Mouse (Mus musculus) small intestine, adult 10 weeks (tissue): Measurements from ENCODE around the gene Cmtm8. TPM values are rescaled to one million over a fixed set of nuclear protein-coding genes. Genes with fewer than 3 reads are reported as not detected.

Experiments used
- polyA plus RNA-seq: library from polyadenylated mRNA; stranded (reverse); fragments of 350-450 nt; fragmentation: Illumina TruSeq; extraction: RNeasy Lipid Tissue Mini Kit (QIAGEN cat#74804); gene quantifications from one replicate; pipeline ENCODE4 v1.2.3, GENCODE M21; 2014; ENCODE audit warnings: low replicate concordance

Cmtm8 gene
- polyA plus RNA-seq: 5.2 TPM

GRCm38 (mm10) chr9:114844017-114844662 is at the start of gene Cmtm8:
Gene Cmtm8 (minus strand): TSS chr9:114844156.

GRCm38 (mm10) chr9:114781526-114782212 is 62.3 kb downstream of the Cmtm8 start, which contains the start of gene Cmtm7:
Gene Cmtm7 (minus strand): TSS chr9:114781856.

Other genes with a start within 250 kb of the Cmtm8 start
- 26.2 TPM for gene Cnot10, start 204.0 kb downstream of the Cmtm8 start, polyA plus RNA-seq
- gene Dync1li1, start 155.4 kb downstream of the Cmtm8 start, polyA plus RNA-seq: 54.3 TPM
- 155 TPM for gene Cmtm6, start 113.0 kb downstream of the Cmtm8 start, polyA plus RNA-seq
- gene Cmtm7, start 62.3 kb downstream of the Cmtm8 start, polyA plus RNA-seq: 0.71 TPM
- 51.3 TPM for gene Gpd1l, start 89.8 kb upstream of the Cmtm8 start, polyA plus RNA-seq
- 0.78 TPM for gene Osbpl10, start 134.4 kb upstream of the Cmtm8 start, polyA plus RNA-seq
- 42.0 TPM for gene Rps27rt, start 138.6 kb upstream of the Cmtm8 start, polyA plus RNA-seq